Mouse (Mus musculus): ENCODE measurements around the gene Cdh13. TPM values are rescaled to one million over a fixed set of nuclear protein-coding genes. Genes with fewer than 3 reads are reported as not detected.
A peak's percentile ranks its signal among the peaks of the same experiment; 100 is the strongest.

The Cdh13 gene
- polyA plus RNA-seq, 2 experiments, result 9.3 to 25.2 TPM

GRCm38 (mm10) chr8:119344190-119344856 is 1060.8 kb downstream of the Cdh13 start, which contains the start of gene Hsbp1:
Hsbp1 (plus strand) TSS chr8:119344488.
- peak within 1 kb of the TSS; percentile 98 for H3K4me3 ChIP-seq (replicated peaks; ENCODE audit: low read length)
- peak within 1 kb of the TSS; percentile 95 for H3K9ac ChIP-seq (ENCODE audit: low read depth, low read length, severe bottlenecking)
- H3K4me2 ChIP-seq (replicated peaks; ENCODE audit: low read depth, low read length, severe bottlenecking), result peak within 1 kb of the TSS; percentile 54
- peaks cover 6% of the 10 kb centered on the region for H3K4me1 ChIP-seq (ENCODE audit: control insufficient read depth, insufficient read depth, low read length)
- ATAC-seq (ENCODE audit: low FRiP score, low read depth) (peak; percentile 99), DNase-seq (ENCODE audit: low spot score) (peak; percentile 98)
- 3% methylated on average over 33 of the region's 52 CpGs for WGBS
- no peaks in the 10 kb centered on the region for H3K27me3 ChIP-seq (ENCODE audit: control insufficient read depth, insufficient read depth, low read length)
- H3K9me3 ChIP-seq (ENCODE audit: control insufficient read depth, low read length), result no peaks in the 10 kb centered on the region
- peak; percentile 66; the same call in 1 of the 2 replicates for TF ChIP-seq POLR2A (IDR thresholded peaks at IDR 0.05; ENCODE audit: borderline replicate concordance, extremely low read depth, insufficient read depth, insufficient read length)
- peak within 1 kb of the TSS; percentile 50; the same call in 1 of the 2 replicates for H3K27ac ChIP-seq (replicated peaks; ENCODE audit: low read depth, low read length)
- peaks cover 29% of the 10 kb centered on the region for H3K36me3 ChIP-seq (ENCODE audit: control insufficient read depth, insufficient read depth, low read length)

- peaks cover 35% of the 10 kb centered on the region for H3K36me3 ChIP-seq (ENCODE audit: control insufficient read depth, insufficient read depth, low read length)
- 52% methylated on average over 22 of the region's 22 CpGs for WGBS
- H3K9ac ChIP-seq (ENCODE audit: low read depth, low read length, severe bottlenecking), result peak overlapping the region; percentile 95
- peak overlapping the region; percentile 98 for H3K4me3 ChIP-seq (replicated peaks; ENCODE audit: low read length)
- no peaks in the 10 kb centered on the region for H3K27me3 ChIP-seq (ENCODE audit: control insufficient read depth, insufficient read depth, low read length)
- H3K27ac ChIP-seq (replicated peaks; ENCODE audit: low read depth, low read length), result no peak overlapping the region
- peaks cover 6% of the 10 kb centered on the region for H3K4me1 ChIP-seq (ENCODE audit: control insufficient read depth, insufficient read depth, low read length)
- ATAC-seq (ENCODE audit: low FRiP score, low read depth) (no peak), DNase-seq (ENCODE audit: low spot score) (no peak)
- H3K4me2 ChIP-seq (replicated peaks; ENCODE audit: low read depth, low read length, severe bottlenecking), result peak overlapping the region; percentile 54
- no peak for TF ChIP-seq POLR2A (IDR thresholded peaks at IDR 0.05; ENCODE audit: borderline replicate concordance, extremely low read depth, insufficient read depth, insufficient read length)
- H3K9me3 ChIP-seq (ENCODE audit: control insufficient read depth, low read length), result no peaks in the 10 kb centered on the region
These were observed 1061.6 kb downstream of the Cdh13 start for GRCm38 (mm10) chr8:119345029-119345682.

GRCm38 (mm10) chr8:119345683-119346075 is 1062.1 kb downstream of the Cdh13 start:
- no peak overlapping the region for H3K9ac ChIP-seq (ENCODE audit: low read depth, low read length, severe bottlenecking)
- ATAC-seq (ENCODE audit: low FRiP score, low read depth) (no peak), DNase-seq (ENCODE audit: low spot score) (no peak)
- H3K27me3 ChIP-seq (ENCODE audit: control insufficient read depth, insufficient read depth, low read length), result no peaks in the 10 kb centered on the region
- H3K4me1 ChIP-seq (ENCODE audit: control insufficient read depth, insufficient read depth, low read length), result peaks cover 6% of the 10 kb centered on the region
- peaks cover 40% of the 10 kb centered on the region for H3K36me3 ChIP-seq (ENCODE audit: control insufficient read depth, insufficient read depth, low read length)
- H3K9me3 ChIP-seq (ENCODE audit: control insufficient read depth, low read length), result no peaks in the 10 kb centered on the region
- 87% methylated on average over 15 of the region's 15 CpGs for WGBS
- H3K27ac ChIP-seq (replicated peaks; ENCODE audit: low read depth, low read length), result no peak overlapping the region
- H3K4me2 ChIP-seq (replicated peaks; ENCODE audit: low read depth, low read length, severe bottlenecking), result peak overlapping the region; percentile 54
- no peak for TF ChIP-seq POLR2A (IDR thresholded peaks at IDR 0.05; ENCODE audit: borderline replicate concordance, extremely low read depth, insufficient read depth, insufficient read length)
- no peak overlapping the region for H3K4me3 ChIP-seq (replicated peaks; ENCODE audit: low read length)

- H3K36me3 ChIP-seq (ENCODE audit: control insufficient read depth, insufficient read depth, low read length), result peaks cover 38% of the 10 kb centered on the region
- TF ChIP-seq POLR2A (IDR thresholded peaks at IDR 0.05; ENCODE audit: borderline replicate concordance, extremely low read depth, insufficient read depth, insufficient read length), result no peak
- H3K9me3 ChIP-seq (ENCODE audit: control insufficient read depth, low read length), result no peaks in the 10 kb centered on the region
- no peak overlapping the region for H3K9ac ChIP-seq (ENCODE audit: low read depth, low read length, severe bottlenecking)
- no peaks in the 10 kb centered on the region for H3K4me1 ChIP-seq (ENCODE audit: control insufficient read depth, insufficient read depth, low read length)
- no peak overlapping the region for H3K27ac ChIP-seq (replicated peaks; ENCODE audit: low read depth, low read length)
- 94% methylated on average over 19 of the region's 19 CpGs for WGBS
- no peak overlapping the region for H3K4me2 ChIP-seq (replicated peaks; ENCODE audit: low read depth, low read length, severe bottlenecking)
- DNase-seq (ENCODE audit: low spot score), result no peak
- no peak overlapping the region for H3K4me3 ChIP-seq (replicated peaks; ENCODE audit: low read length)
- no peak for ATAC-seq (ENCODE audit: low FRiP score, low read depth)
- H3K27me3 ChIP-seq (ENCODE audit: control insufficient read depth, insufficient read depth, low read length), result no peaks in the 10 kb centered on the region
These were observed 1068.1 kb downstream of the Cdh13 start for GRCm38 (mm10) chr8:119351647-119352046.

- H3K4me2 ChIP-seq (replicated peaks; ENCODE audit: low read depth, low read length, severe bottlenecking), result no peak overlapping the region
- TF ChIP-seq POLR2A (IDR thresholded peaks at IDR 0.05; ENCODE audit: borderline replicate concordance, extremely low read depth, insufficient read depth, insufficient read length), result no peak
- no peaks in the 10 kb centered on the region for H3K4me1 ChIP-seq (ENCODE audit: control insufficient read depth, insufficient read depth, low read length)
- no peaks in the 10 kb centered on the region for H3K9me3 ChIP-seq (ENCODE audit: control insufficient read depth, low read length)
- 87% methylated on average over 10 of the region's 10 CpGs for WGBS
- H3K36me3 ChIP-seq (ENCODE audit: control insufficient read depth, insufficient read depth, low read length), result peaks cover 23% of the 10 kb centered on the region
- no peak for ATAC-seq (ENCODE audit: low FRiP score, low read depth)
- no peaks in the 10 kb centered on the region for H3K27me3 ChIP-seq (ENCODE audit: control insufficient read depth, insufficient read depth, low read length)
- no peak for DNase-seq (ENCODE audit: low spot score)
- no peak overlapping the region for H3K9ac ChIP-seq (ENCODE audit: low read depth, low read length, severe bottlenecking)
- no peak overlapping the region for H3K4me3 ChIP-seq (replicated peaks; ENCODE audit: low read length)
- no peak overlapping the region for H3K27ac ChIP-seq (replicated peaks; ENCODE audit: low read depth, low read length)
These were observed 1069.6 kb downstream of the Cdh13 start for GRCm38 (mm10) chr8:119352977-119353658.

All from limb, embryonic 14.5 days (tissue).